Mouse (Mus musculus) heart, adult 2 months (tissue): ENCODE measurements at regions not wholly inside any gene's neighbourhood (a gene's known extent, or its start where the extent isn't known, plus 50 kb on each side); places are given as distances from the start of the nearest gene placed in this dataset.

Experiments
- DNase-seq, 2 experiments: peaks; one replicate each; pipeline ENCODE4 v3.0.0; 2021
- H3K27ac ChIP-seq: fragments of 200-600 bp; 2 replicates; pipeline ENCODE4 v1.8.1; 2022
- H3K27me3 ChIP-seq: fragments of 200-500 bp; 2 replicates; pipeline ENCODE4 v1.6.1; 2012; ENCODE audit warnings: mild to moderate bottlenecking, low read length, inconsistent platforms, mixed read lengths; ENCODE audit not compliant: control insufficient read depth, insufficient read depth
- H3K36me3 ChIP-seq: fragments of 200-500 bp; 2 replicates; pipeline ENCODE4 v1.6.1; 2012; ENCODE audit warnings: low read length, inconsistent platforms; ENCODE audit not compliant: control insufficient read depth, insufficient read depth
- H3K4me1 ChIP-seq: fragments of 200-500 bp; 2 replicates; pipeline ENCODE4 v1.6.1; 2011; ENCODE audit warnings: low read length; ENCODE audit not compliant: control insufficient read depth, insufficient read depth
- H3K4me3 ChIP-seq: fragments of 200-600 bp; 2 replicates; pipeline ENCODE4 v1.8.1; 2022
- H3K79me2 ChIP-seq: fragments of 200-500 bp; replicated peaks from 2 replicates; pipeline ENCODE4 v1.6.1; 2012; ENCODE audit warnings: mild to moderate bottlenecking, inconsistent platforms, low read length, moderate library complexity, mixed read lengths; ENCODE audit not compliant: control insufficient read depth, insufficient read depth
- H3K9ac ChIP-seq: fragments of 200-500 bp; 2 replicates; pipeline ENCODE4 v1.6.1; 2012; ENCODE audit warnings: low read depth, mild to moderate bottlenecking, control low read depth, inconsistent platforms, low read length, mixed read lengths
- CTCF ChIP-seq: fragments of 200-600 bp; IDR thresholded peaks from 2 replicates; pipeline ENCODE4 v1.8.1; 2022; ENCODE audit warnings: antibody characterized with exemption, mild to moderate bottlenecking, moderate library complexity
- EP300 ChIP-seq: fragments of 200-500 bp; IDR thresholded peaks from 2 replicates; pipeline ENCODE4 v1.6.1; 2011; ENCODE audit warnings: low read depth, low read length, control low read depth; ENCODE audit not compliant: insufficient read depth
- POLR2A ChIP-seq: fragments of 200-500 bp; IDR thresholded peaks from 2 replicates; pipeline ENCODE4 v1.6.1; 2011; ENCODE audit warnings: mild to moderate bottlenecking, low read depth, low read length, control low read depth; ENCODE audit not compliant: insufficient read depth
- WGBS: fragments of 180-500 bp; shearing (Covaris S2); methylation state at CpG from one replicate; pipeline ENCODE4 v1.1.7; 2018; 5-methylcytosine and 5-hydroxymethylcytosine counted together
- intact Hi-C: fragments of 180-260 bp; cut with DNase I; formaldehyde crosslinking; loops from one replicate; pipeline ENCODE4 v1.15.1; 2025

- Histone ChIP-seq H3K36me3 (no peaks in the 10 kb centered on the region), H3K9ac (no peak overlapping the region), H3K4me1 (no peaks in the 10 kb centered on the region), H3K79me2 (no peaks in the 10 kb centered on the region), H3K27ac (no peak overlapping the region), H3K4me3 (no peak overlapping the region), H3K27me3 (no peaks in the 10 kb centered on the region)
- WGBS: 66% methylated on average over 2 of the region's 2 CpGs
- intact Hi-C loops: no loop called here
- TF ChIP-seq CTCF: no peak
- no peak for TF ChIP-seq POLR2A
- TF ChIP-seq EP300: no peak
- DNase-seq: no peak
Measured at GRCm38 (mm10) chr5:39857192-39857591, 101.9 kb upstream of the Hs3st1 start.

GRCm38 (mm10) chr5:39856616-39857156 is 101.4 kb upstream of the Hs3st1 start:
- intact Hi-C loops: no loop called here
- Histone ChIP-seq H3K9ac (no peak overlapping the region), H3K27me3 (no peaks in the 10 kb centered on the region), H3K79me2 (no peaks in the 10 kb centered on the region), H3K4me3 (no peak overlapping the region), H3K27ac (no peak overlapping the region), H3K36me3 (no peaks in the 10 kb centered on the region), H3K4me1 (no peaks in the 10 kb centered on the region)
- WGBS: 78% methylated on average over 3 of the region's 3 CpGs
- TF ChIP-seq EP300 (no peak), POLR2A (no peak), CTCF (no peak)
- no peak for DNase-seq

- H3K4me3 ChIP-seq: no peak overlapping the region
- no peaks in the 10 kb centered on the region for H3K36me3 ChIP-seq
- H3K27me3 ChIP-seq: no peaks in the 10 kb centered on the region
- no peaks in the 10 kb centered on the region for H3K4me1 ChIP-seq
- 76% methylated on average over 7 of the region's 7 CpGs for WGBS
- TF ChIP-seq CTCF (no peak), POLR2A (no peak), EP300 (no peak)
- DNase-seq: no peak
- no peaks in the 10 kb centered on the region for H3K79me2 ChIP-seq
- no peak overlapping the region for H3K9ac ChIP-seq
- intact Hi-C loops: no loop called here
- H3K27ac ChIP-seq: no peak overlapping the region
Measured at GRCm38 (mm10) chr5:39855685-39856615, 100.7 kb upstream of the Hs3st1 start.

- TF ChIP-seq EP300: no peak
- TF ChIP-seq CTCF: no peak
- TF ChIP-seq POLR2A: no peak
- 10% methylated on average over 1 of the region's 1 CpGs for WGBS
- intact Hi-C loops: no loop called here
Measured at GRCm38 (mm10) chr5:39847187-39847586, 91.9 kb upstream of the Hs3st1 start.

GRCm38 (mm10) chr5:39841186-39841585 is 85.9 kb upstream of the Hs3st1 start:
- WGBS: 31% methylated on average over 3 of the region's 3 CpGs
- H3K4me1 ChIP-seq: peaks cover 3% of the 10 kb centered on the region
- H3K79me2 ChIP-seq: no peaks in the 10 kb centered on the region
- no peak overlapping the region for H3K9ac ChIP-seq
- TF ChIP-seq CTCF: peak; percentile 27
- TF ChIP-seq EP300: peak; percentile 58; the same call in 1 of the 2 replicates
- no peak for TF ChIP-seq POLR2A
- peak overlapping the region; percentile 67 for H3K27ac ChIP-seq
- no peak overlapping the region for H3K4me3 ChIP-seq
- H3K36me3 ChIP-seq: peaks cover 9% of the 10 kb centered on the region; the same call in 1 of the 2 replicates
- intact Hi-C loops: loop anchor here (5.0 kb wide), 2 partner anchors 84 to 404 kb away; partner anchors contain the start of gene Hs3st1
- H3K27me3 ChIP-seq: no peaks in the 10 kb centered on the region
- peak; percentile 27 to 60 for DNase-seq

More at GRCm38 (mm10) chr5:39847187-39847586, 91.9 kb upstream of the Hs3st1 start:
- H3K9ac ChIP-seq: no peak overlapping the region
- no peaks in the 10 kb centered on the region for H3K36me3 ChIP-seq
- no peak for DNase-seq
- no peak overlapping the region for H3K4me3 ChIP-seq
- no peak overlapping the region for H3K27ac ChIP-seq
- no peaks in the 10 kb centered on the region for H3K4me1 ChIP-seq
- no peaks in the 10 kb centered on the region for H3K27me3 ChIP-seq
- no peaks in the 10 kb centered on the region for H3K79me2 ChIP-seq
